Mouse (Mus musculus): ENCODE results near the gene Rab37.
A peak's percentile ranks its signal among the peaks of the same experiment; 100 is the strongest.

Gene Rab37

DNA sequence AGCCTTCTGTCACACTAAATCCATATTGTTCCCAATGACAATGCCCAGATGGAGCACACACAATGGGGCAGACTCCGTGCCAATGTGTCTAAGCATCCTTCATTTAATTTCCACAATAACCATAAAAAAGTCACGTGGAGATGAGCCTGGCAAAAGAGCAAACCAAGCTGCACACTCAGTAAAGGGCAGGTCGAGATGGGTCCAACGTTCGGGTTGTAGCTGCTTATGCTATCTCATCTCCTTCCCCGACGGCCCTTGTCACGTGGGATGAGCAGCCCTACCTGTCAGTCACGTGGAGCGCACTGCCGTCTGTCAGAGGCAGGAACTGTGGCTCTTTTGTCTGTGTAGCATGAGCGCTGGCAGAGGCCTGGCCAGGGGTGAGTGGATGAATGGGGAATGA is 6.6 kb upstream of the Rab37 start:
- no peak for DNase-seq (ENCODE audit: low read depth in 2 of 2, low spot score in 2 of 2)

DNA sequence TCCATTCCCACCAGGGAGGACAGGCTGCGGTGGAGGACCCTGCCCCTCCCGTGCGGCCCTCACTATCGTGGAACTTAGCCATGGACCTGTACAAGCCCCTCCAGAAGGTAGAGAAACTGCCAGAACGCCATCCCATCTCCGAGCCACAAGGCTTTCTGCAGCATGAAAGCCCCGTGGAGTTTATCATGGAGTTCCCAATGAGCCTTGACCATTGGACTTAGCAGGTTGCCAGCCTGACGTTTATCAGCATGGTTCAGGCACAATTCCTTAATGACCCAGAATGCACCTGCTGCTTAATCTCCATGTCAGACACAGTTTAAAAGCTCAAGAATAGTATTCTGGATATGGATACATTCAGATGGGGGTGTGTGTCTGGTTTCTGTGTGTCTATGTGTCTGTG is 6.2 kb upstream of the Rab37 start:
- DNase-seq (ENCODE audit: low read depth in 2 of 2, low spot score in 2 of 2), result no peak

DNA sequence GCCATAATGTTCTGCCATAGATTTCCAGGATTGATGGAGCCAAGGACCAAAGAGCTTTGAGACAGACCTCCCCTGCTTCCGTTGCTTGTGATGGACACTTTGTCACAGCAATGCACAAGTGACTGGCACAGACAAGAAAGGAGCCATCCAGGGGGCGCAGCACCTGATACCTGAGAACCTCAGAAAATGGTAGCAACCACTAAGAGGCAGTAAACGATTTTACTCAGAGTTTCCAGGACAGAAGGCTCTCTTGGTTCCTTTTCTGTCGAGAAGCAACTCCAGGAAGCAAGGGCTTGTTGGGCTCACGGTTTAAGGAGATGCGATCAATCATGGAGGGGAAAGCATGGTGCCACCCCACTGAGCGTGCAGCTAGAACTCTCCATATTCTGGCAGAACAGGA is 5.0 kb upstream of the Rab37 start:
- DNase-seq (ENCODE audit: low read depth in 2 of 2, low spot score in 2 of 2), result no peak

DNA sequence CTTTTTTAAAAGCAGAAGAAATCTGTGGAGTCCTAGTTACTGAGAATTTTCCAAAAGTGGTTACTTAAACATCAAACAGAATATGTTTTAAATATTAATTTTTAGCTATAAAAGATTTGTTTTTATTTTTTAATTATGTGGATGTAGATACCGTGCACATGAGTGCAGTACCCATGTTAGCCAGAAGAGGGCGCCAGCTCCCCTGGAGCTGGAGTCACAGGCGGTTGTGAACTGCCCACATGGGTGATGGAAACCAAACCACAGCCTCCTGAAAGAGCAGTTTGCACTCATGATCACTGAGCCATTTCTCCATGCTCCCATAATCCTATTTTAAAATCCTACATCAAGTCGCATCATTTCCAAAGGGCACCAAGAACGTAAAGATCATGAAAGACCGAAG is 1.4 kb upstream of the Rab37 start:
- DNase-seq (ENCODE audit: low read depth in 2 of 2, low spot score in 2 of 2), result peak in 1 of 2 experiments; percentile 23

DNA sequence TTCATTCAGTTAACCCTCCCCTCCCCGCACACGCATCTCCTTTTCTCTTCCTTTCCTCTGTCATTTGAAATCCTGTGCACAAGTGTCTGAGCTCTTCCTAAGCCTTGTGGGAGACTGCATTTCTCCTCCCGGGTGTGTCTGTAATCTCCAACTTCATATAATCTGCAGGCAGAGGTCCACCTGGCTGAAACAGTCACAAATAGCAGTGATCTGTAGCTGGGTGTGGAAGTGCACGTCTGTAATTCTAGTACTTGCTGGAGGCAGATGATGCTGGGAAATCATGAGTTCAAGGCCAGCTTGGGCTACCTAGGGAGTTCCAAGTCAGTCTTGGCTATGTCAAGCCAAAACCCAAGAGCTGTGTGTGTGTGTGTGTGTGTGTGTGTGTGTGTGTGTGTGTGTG is 909 bp downstream of the Rab37 start:
- DNase-seq (ENCODE audit: low read depth in 2 of 2, low spot score in 2 of 2), result no peak

DNA sequence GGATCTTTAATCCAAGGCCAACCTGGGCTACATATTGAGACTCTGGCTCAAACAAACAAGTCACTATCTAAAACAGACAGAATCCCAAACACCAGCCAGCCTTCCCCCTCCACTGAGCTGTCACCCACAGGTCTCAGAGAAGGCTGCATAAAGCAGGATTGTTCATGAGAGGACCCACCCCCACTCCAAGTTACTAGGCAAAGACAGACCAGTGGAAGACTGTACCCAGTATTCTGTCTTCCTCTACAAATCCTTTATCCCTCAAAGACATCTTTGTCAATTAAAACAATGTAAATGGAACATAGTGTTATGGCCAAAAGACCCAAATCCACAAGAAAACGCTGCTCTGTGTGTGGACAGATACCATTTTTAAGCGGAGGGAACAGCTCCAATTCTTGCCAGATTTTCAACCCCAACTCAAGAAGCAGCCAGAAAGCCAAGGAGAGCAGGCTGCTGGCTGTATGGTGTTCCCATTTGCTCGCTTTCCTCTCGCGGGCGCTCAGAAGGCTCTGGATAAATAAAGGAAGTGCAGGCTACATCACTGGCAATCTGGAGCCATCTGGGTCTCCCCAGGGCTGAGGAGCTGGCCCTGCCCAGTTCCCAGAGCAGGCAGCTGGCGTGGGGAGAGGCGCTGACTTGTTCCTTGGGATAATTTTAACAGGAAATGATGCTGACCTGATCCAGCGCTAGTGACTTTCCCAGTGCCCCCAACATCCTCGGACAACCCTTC is 7.1 kb downstream of the Rab37 start:
- DNase-seq (ENCODE audit: low read depth in 2 of 2, low spot score in 2 of 2), result no peak

DNA sequence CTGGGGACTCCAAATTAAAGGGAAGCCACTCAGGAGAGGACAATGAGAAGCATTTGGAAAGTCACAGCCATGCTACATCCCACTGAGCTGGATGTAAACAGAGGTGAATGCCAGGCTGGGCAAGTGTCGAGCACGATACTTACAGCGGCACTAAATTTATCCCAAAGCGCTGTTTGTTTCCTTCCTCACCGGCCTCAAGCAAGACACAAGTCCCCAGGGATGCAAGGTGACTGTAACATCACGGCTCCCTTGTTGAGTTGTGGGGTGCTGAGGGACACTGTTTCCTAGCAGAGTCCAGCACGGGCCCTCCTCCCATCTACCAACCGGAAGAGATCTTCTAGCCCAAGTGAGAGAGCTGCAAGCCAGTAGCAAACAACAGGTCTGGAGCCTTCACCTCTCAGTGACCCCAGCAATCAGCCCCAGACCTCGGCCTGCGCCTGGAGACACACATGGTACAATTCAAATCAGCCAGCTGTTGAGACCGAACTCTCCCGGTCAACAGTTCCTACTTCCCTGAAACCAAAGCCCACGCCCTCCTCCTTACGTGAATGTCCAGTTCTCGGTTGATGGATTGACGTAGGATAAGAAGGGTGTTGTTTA is 8.1 kb downstream of the Rab37 start:
- DNase-seq (ENCODE audit: low read depth in 2 of 2, low spot score in 2 of 2), result no peak

DNA sequence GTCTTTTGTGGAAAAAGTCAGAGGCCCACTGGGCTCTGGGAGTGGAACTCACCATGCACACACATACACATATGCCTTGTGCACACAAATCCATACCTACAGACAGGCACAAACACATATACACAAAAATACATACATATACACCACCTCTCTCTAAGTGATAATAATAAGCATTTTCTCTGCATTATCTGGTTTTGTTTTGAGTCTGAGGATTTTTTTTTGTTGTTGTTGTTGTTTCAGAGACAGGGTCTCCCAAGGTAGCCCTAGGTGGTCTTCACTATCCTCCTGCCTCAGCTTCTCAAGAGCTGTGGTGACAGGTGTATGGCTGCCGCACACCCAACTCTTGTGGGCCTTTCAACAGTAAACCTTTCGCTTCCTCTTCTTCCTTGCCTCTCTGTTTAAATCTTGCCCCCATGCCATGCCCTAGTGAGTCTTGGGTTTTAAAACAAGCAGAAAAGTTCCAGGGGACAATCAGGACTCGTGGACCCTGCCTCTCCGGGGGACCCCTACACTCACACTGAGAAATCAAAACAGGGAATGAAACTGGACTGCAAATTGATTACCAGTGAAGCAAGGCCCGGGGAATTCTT is 8.9 kb downstream of the Rab37 start:
- no peak for DNase-seq (ENCODE audit: low read depth in 2 of 2, low spot score in 2 of 2)

DNA sequence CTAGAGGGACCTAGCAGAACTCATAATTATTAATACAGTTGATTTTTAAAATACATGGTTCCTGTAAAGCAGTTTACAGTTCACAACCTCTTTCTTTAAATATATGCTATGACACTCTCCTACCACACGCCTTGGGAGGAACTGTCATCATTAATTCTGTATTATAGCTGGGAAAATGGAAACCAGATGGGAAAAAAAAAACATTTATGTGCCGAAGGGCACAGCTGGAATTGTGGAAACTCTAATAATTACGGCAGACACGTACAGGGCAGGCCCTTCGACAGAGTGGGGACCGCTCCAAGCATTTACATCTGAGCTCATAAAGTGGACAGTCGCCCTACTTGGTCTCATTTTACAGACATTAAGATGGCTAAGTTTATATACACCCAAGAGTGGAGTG is 9.5 kb downstream of the Rab37 start:
- no peak for DNase-seq (ENCODE audit: low read depth in 2 of 2, low spot score in 2 of 2)

DNA sequence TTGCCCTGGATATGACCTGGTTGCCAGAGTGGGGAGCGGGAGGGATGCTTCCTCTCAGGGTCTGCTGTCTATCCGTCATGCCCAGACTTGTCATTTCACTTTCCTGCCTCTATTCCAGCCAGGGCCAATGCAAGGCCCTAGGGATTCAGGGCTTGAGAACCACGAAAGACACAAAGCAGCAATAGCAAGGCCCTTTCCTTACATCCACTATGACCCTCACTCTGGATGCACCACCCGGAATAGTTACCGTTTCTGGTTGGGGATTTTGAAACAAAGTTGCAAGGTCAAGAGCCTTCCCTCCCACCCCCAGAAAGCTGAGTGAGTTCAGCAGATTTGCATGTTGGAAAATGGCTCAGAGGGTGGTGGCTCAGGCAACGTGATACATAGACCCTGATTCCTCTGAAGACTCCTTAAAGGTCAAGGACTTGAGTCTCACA is 10.4 kb downstream of the Rab37 start:
- no peak for DNase-seq (ENCODE audit: low read depth in 2 of 2, low spot score in 2 of 2)

DNA sequence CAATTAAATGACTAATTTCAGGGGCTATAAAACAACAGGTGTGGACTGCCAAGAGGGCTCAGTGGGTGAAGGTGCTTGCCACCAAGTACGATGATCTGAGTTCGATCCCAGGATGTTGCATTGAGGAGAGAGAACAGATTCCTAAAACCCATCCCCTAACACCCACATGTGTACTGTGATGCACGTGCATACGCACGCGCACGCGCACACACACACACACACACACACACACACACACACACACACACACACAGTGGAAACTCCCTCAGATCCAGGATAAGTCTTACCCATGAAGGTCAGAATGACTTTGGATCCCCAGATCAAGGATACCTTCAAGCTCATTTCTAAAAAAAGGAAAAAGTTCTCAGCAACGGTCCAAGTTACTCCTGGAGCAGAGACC is 10.9 kb downstream of the Rab37 start:
- DNase-seq (ENCODE audit: low read depth in 2 of 2, low spot score in 2 of 2), result no peak

DNA sequence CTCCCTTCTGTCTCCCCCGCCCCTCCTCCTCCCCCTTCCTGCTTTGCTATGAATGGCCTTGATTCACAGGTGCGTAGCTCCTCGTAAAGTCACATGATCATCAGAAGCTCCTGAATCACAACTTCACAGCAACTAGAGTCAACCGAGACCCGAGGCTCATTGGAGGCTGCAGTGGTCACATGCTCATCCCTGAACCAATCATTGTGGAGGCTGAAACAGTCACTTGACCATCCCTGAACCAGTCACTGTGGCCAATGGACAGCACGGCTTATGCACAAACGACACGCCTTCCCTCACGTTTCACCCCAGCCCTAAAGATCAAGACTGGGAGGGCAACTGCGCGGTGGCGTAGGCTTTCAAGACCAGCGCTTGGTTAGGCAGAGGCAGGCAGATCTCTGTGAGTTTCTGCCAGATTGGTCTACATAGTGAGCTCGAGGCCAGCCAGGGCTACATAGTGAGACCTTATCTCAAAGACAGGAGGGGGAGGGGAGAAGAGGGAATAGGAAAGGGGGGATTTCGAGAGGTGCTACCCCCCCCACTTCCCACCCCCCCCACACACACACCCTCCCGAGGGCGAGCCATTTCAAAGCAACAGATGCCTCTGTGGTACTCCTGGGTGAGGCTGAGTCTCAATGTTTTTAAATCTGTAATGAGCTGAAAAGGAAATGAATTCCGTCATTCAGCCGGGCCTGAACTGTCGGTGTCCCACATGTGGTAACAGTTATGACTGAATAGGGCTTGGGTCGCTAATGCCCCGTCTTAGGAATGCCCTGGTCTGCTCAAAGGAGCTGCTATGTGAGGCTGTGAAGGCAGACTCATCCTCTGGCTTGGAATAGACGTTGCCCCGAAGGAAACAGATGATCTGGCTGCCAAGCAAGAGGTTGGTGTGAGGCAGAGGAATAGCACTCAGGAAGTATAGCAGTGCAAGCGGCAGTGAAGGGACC is 12.5 kb downstream of the Rab37 start:
- DNase-seq (ENCODE audit: low read depth in 2 of 2, low spot score in 2 of 2), result no peak

DNA sequence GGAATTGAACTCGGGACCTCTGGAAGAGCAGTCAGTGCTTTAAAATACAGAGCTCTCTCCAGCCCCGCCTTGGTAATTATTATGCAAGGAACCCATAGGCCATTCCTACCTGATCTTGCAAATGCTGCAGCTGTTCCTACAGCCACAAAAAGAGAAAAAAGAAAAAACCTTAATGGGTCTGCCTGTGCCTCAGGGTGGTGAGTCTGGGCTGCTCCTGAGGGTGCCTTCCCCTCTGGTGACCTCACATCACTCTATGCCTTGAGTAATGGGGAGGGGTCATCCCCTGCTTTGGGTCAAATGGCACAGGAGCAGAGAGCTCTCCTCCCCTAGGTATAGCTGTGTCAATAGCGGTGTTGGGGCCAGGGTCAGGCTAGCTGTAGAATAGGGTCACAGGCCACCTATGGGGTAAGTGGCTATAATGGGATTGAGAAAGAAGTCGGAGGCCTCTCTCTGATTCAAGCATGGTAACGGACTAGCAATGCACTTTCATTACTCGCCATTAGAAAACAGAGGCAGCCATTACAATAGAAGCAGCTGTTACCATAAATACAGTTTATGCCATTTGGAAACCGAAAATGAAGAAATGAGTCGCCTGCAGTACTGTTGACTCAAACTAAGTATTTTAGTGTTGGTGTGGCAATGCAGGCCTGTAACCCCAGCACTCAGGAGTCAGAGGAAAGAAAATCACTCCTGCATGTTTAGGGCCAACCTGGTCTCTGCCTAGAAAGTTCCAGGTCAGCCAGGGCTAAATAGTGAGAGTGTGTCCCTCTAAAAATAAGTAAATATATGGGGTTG is 13.7 kb downstream of the Rab37 start:
- DNase-seq (ENCODE audit: low read depth in 2 of 2, low spot score in 2 of 2), result no peak

DNA sequence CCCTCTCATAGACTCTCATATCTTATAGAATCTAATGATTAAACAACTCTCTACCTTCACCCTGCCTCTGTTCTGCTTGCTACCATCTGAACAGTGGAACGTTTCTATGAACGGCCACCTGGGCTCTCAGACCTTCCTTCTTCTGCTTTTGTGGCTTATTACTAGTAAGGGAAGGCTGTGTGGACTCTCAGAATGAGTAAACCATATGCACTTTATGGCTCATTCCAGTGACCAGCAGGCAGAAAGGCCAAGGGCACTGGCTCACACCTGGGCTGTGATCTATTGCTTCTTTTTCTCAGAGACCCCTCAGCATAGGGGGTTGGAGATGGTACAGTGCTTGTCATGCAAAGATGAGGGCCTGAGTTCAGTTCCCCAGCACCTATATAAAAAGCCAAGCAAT is 15.4 kb downstream of the Rab37 start:
- no peak for DNase-seq (ENCODE audit: low read depth in 2 of 2, low spot score in 2 of 2)

DNA sequence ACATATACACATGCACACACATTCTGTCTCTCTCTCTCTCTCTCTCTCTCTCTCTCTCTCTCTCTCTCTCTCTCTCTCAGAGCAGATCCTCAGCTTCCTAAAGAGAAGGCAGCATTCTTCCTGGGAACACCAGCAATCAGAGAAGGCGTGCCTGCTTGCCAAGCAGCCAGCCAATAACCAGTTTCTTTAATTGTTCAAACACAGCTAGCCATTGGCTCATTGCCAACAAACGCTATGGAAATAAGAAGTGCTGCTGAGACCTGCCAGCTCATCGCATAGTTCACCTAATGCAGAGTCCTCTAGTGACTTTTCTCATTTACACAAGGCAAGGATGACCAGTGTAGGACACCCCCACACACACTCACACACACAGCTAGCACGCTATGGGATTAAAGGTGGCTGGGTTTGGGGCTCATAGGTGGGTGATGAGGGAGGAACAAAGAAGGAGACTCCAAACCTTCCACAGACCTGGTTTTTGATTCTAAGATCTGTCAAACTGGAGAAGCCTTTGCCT is 16.2 kb downstream of the Rab37 start:
- DNase-seq (ENCODE audit: low read depth in 2 of 2, low spot score in 2 of 2), result no peak

DNA sequence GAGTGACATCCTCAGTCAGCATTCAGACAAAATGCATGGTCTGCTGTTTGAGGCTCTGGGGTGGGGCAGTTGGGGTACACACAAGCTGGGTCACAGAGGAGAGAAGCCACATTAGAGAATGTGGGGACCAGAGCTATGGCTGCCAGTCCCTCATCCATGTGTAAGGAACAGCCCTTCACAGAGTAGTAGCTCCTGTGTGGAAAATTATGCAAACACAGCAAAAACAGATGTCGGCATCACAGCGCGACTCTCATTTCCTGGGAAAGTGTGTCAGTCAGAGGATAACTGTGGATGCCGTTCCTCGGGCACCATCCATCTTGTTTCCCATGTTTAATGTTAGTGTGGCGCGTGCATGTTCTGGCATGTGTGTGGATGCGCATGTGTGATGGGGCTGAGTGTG is 16.9 kb downstream of the Rab37 start:
- DNase-seq (ENCODE audit: low read depth in 2 of 2, low spot score in 2 of 2), result no peak

DNA sequence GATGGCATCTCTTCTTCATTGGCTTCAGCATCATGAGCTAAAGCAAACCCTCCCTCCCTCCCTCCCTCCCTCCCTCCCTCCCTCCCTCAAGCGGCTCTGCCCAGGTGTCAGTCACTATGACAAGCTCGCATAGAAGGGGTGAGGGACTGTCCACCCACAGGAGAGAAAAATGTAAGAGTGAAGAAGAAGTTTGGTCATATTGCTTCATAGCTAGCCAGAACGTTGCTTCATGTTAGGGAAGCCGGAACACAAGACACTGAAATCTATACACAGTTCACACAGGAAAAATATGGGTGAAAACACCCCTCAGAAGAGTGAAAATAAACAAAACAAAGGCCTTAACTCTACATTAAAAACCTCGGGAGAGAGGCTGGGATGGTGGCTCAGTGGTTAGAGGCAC is 19.0 kb downstream of the Rab37 start:
- no peak for DNase-seq (ENCODE audit: low read depth in 2 of 2, low spot score in 2 of 2)

DNA sequence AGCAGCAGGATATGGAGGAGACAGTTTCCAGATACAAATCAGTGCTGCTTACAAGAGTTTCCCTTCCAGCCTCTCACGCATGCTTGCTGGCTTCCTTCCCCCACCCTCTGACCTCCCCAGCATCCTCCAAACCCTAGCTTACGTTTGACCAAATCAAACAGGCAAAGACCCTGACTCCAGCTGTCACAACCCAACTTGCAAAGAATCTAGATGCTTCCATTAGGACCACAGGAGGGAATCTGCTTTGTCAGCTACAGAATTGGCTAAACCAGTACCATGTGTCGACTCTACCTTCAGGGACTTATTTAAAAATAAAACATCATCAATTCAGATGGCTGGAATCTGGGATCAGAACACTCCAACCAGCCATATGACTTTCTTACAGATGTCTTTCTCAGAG is 21.0 kb downstream of the Rab37 start:
- DNase-seq (ENCODE audit: low read depth in 2 of 2, low spot score in 2 of 2), result no peak

DNA sequence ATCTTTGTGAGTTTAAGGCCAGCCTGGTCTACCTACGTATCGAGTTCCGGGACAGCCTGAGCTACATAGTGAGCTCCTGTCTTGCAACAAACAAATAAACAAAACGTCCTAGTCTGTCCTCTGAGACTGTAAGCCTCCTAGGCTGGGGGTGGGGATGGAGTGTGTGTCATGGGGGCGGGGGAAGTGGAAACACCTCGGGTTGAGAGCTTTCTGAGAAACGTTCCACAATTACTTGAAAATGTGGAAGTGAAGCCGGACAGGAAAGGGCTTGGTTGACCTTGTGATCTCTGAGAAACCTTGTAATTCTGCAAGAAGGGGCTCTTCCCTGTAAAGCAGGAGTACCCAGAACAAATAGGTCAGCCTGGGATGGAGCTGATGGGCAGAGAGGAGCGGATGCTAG is 28.2 kb downstream of the Rab37 start:
- DNase-seq (ENCODE audit: low read depth in 2 of 2, low spot score in 2 of 2), result no peak

DNA sequence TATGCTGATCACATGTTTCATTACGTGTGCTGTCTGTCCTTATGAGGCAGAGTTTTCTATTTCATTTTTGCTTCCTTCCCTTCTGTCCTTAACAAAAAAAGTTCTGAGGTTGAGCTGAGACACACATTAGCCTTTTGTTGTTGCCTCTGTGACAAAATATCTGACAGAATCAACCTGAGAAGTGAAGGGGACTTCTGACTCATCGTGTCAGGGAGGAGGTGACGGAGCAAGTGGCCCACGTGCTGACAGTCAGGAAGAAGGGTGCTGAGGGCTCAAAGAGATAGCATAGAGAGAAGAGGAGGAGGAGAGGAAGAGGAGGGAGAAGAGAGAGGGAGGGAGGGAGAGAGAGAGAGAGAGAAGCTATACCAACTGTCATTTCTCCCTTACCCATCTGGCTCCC is 37.3 kb downstream of the Rab37 start:
- DNase-seq (ENCODE audit: low read depth in 2 of 2, low spot score in 2 of 2), result no peak
